Mouse (Mus musculus) retina, postnatal 7 days (tissue): ENCODE data around the gene Parp8.

Source experiments
- DNase-seq: peaks from one replicate; pipeline ENCODE4 v3.0.0-alpha.2; 2012; ENCODE audit warnings: low read depth, low spot score

Parp8 gene

DNA sequence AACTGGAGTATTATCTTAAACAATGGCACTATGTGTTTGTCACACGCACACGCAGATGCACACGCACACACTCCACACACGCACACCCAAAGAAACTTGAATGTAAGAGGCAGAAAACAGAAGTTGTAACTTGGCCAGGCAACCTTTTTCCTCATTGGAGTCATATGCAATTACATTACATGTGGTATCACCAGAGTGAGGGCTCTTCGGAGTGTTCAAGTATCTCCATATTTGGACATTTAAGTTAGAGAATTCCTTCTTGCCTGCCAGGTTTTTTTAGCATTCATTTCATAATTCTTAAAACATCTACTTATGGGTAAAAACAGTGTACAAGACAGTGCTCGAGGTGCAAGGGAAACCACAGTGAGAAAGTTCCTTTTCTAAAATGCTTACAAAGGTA lies 6.7 kb downstream of the Parp8 start:
- no peak for DNase-seq

DNA sequence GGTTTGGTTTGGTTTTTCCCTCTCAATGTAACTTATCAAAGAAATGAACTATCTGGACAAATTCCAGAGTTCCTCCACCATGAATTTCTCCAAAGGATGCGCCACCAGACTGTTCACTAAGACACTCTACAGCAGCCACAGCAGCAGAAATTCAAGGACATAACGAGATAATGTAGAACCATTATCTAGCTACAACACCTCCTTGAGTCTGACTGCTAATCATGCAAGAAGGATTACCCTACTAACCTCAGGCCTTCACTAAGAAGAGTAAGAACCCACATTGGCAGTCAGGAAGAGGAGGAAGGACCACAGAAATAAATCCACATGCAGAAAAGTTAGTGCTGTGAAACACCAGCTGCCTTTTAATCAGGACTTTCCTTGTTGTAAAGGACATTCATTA lies 11.8 kb downstream of the Parp8 start:
- no peak for DNase-seq

DNA sequence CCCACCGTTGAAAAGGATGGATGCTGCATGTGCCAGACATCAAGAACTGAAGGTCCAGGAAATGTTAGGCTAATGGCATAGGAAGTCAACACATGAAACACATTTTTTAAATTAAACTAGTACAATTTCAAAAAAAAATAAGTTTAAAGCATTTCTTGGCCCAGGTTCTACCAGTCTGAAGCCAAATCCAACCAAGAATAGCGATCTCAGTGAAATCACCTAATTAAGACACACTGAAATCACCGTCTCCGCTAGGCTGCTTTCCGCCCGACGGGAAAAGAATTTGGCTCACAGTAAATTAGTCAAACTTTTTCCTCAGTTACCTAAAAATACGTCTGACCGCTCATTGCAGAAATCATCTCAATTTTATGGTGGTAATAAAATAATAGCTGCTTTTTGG lies 13.3 kb downstream of the Parp8 start:
- DNase-seq: no peak

DNA sequence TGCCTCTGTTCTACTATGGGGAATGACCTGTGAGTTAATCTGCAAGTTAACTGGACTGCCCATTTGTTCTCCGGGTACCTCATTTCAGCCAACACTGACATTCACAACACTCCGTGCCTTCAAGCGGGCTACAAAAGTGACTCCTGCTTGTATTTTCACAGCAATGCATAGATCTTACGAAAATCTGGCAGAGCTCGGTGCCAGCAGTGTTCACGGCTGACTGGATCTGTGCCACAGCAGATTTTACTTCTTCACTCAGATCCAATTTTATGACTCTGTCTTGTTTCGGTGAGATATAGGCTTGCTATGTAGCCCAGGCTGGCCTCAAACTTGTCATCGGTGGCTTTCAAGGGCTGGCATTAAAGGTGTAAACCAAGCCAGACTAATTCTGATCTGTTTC lies 15.2 kb downstream of the Parp8 start:
- no peak for DNase-seq

DNA sequence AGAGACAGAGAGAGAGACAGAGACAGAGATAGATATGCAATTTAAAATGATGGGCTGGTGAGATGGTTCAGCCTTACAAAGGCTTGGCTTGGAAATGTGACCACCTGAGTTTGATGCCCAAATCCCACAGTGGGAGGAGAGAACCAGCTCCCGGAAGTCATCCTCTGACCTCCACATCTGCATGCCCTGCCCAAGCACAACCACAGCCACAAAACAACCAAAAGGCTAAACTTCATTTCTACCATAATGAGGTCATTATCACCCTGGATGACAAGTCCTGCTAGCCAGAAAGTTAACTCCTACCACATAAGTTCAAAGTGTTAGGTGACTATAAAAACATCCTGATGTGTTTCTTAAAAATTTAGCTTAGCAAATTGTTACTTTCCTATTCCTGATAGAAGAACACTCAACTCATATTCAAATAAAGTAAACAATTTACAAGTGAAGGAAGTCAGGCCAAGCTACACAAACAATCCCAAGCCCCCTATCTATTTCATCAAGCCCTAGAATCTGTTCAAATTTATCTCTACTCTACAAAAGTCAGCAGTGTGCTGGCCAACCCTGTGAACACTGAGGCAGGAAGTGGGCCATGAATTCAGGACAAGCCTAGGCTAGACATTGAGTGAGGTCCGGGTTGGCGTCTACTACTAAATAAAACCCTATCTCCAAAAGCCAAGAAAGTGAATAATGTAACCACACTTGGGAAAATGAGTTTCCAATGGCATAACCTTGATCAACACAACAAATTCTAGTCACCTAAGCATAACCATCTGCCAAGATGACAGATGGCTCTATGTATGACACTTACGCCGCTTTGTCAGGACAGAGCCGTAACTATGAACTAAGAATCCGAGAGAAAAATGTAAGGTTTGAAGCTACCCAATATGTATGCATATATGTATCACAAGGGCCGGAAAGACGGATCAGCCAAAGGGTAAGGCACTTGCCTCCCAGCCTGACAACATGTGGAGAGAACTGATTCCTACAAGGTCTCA lies 17.0 kb downstream of the Parp8 start:
- DNase-seq: no peak

DNA sequence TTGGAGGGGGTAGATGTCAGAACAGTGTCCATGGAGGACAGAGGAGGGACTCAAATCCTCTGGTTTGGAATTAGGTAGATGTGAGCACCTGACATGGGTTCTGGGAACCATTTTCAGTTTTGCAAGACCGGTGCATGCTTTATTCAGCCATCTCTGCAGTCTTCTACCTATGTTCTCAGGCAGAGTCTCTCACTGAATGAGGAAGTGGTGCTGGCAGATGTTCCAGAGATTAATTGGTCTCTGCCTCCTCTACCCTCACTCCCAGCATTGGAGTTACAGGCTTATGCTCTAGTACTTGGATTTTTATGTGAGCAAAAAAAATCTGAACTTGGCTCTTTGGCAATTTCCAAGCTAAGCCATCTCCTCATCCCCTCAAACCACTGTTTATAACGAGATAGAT lies 17.8 kb downstream of the Parp8 start:
- DNase-seq: no peak

DNA sequence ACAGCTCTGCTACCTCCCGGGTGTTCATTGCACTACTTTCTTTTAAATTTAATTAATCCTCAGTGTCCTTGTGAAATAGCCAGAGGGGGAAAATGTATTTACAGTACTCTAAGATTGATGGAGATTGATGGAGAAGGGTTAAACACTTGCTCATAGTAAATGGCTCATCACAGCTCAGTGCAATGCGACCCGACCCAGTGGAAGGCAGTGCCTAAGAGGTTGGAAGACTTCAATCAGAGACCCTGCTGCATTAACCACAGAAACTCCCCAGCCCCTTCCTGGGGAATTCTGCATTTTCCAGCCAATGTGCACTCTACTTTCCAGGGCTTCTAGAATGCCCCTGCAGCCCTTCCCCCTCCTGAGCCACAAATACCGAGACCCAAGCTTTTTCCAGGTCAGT lies 18.7 kb downstream of the Parp8 start:
- DNase-seq: no peak

DNA sequence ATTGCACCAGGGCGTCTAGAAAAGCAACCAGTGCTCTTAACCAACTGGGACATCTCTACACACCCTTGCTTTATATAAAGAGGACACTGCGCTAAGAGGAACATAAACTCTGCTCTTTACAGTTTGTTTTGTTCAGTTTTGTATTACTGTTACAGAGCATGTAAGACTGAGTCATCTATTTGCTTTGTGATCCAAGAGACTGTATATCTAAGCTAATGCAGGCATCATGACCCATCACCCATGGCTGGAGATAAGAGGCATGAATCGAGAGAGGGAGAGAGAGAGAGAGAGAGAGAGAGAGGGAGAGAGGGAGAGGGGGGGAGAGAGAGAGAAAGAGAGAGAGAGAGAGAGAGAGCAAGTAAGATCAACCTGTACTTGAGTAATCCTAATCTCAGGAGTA lies 24.8 kb downstream of the Parp8 start:
- no peak for DNase-seq

DNA sequence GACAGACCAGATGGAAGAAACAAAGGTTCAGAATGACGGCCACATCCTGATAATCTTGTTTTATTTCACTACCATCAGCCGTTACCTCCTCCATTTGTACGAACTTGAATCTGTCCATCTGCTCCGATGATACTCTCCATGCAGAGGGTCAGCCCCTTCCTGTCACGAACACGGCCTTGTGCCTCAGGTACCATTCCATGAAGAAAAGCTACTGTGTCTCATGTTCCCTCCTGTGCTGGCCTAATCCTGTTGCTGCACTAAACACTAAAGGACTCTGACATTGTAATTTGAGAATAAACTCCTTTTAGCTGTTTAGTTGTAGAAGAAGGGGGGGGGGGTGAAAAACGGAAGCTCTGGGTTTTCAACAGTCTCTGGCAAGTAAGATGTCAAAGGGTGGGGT lies 33.8 kb downstream of the Parp8 start:
- no peak for DNase-seq

DNA sequence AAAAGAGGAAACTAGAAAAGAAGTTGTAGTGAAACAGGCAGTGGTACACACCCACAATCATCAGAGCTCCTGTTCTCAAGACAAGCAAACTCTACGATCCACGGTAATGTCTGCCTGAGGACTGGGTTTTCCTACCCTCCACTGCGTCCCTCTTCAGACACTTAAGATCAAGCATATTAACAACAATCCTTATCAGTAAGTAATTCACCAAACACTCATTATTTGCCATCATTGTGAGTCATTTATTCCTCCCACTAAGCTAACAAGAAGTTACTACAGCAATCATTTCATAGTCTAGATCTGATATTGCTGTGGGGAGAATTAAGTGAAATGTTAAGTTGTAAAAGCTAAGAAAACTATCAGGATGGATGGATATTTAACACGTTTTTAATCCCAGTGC lies 35.0 kb downstream of the Parp8 start:
- no peak for DNase-seq

DNA sequence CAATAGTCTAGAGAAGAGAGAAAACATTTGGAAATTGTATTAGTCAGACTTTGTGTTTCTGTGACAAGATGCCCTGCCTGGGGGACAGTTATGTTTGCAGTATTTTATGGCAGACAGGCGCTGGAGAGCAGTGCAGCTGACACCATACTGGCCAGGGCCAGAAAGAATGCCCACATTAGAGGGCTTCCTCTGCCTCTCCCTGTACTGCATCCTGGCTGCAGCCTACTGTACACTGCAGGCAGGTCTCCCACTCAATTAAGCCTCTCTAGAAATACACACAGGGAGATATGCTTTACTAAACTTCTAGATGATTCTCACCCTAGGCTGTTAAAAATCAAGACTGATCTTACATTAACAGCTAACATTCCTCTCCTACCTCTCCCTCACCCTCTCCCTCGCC lies 36.6 kb downstream of the Parp8 start:
- no peak for DNase-seq

DNA sequence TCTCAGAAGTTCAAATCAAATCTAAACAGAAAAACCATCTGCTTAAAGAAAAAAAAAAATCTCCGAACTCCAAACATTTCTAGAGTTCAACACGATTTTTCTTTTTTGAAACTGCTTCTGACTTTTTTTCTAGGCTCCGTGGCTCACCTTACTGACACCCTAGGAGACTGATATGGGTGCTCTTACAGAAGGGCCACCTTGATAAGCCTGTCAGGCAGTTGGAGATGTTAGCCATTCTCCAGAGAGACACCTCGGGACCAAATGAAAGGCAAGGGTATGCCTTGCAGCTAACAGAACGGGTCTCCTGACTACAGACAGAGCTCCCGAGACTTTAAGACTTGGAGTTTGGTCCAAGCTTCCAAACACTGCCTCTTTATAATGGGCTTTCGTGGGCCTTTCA lies 37.1 kb downstream of the Parp8 start:
- no peak for DNase-seq

DNA sequence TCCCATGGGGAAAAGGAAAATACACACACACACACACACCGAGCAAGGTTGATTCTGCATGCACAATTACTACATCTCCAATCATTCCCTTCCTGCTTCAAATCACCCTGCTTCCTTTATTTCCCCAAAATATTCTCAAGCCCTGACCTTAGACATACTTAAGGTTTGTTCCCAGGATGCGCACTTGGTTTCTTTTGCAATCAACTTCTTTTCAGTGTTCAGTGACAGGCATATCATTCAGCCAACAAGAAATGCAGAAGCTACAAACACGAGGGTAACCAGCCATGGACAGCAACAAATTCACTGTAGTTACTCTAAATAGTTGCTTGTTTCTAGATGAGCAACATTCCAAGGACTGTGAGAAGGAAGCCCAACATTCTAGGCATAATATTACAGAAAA lies 38.1 kb downstream of the Parp8 start:
- DNase-seq: no peak

DNA sequence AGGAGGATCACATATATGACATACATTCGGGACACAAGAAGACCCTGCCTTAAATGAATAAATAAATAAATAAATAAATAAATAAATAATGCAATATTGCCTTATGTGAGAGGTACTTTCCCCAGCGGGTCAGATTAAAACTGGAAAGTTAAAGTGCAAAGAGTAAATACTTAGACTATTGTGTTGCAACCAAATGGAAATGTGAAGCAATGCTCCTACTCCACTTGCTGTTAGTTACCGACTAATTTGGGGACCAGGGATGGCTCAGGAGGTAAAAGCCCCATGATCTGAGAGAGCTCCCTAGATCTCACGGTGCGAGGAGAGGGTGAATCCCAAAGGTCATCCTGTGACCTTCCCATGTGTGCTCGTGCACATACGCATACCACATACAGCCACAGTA lies 38.7 kb downstream of the Parp8 start:
- no peak for DNase-seq

DNA sequence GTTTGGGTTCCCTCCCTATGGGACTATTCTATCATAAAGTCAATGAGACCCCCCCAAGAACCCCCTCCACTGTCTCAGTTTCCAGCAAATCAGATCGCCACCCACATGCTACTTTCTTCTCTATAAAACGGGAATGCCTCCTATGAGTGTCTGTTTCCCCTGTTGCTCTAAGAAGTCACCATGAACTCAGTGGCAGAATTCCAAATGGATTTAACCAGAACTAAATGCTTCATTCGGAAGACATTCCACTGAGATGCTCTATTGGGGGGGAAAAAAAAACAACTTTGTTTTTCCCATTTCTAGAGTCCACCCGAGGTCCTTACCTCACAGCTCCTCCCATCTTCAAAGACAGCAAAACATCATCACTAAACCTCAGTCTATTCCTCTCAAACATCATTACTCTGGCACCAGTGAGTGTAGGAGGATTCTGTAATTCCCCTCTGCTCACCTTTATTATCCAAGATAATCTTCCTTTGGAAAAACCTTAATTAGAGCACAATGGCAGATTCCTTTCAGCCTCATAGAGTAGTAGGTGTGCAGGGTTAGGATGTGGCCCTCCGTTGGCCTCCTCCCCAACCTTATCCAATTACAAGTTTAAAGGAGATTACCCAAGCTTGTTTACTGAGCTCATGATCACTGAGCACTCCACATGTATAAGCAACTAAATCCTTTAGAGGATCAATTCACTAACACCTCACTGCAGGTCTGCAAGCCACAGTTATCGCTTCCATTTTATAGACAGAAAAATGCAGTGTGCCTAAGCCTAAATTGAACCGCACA lies 51.1 kb downstream of the Parp8 start:
- DNase-seq: peak; percentile 19

DNA sequence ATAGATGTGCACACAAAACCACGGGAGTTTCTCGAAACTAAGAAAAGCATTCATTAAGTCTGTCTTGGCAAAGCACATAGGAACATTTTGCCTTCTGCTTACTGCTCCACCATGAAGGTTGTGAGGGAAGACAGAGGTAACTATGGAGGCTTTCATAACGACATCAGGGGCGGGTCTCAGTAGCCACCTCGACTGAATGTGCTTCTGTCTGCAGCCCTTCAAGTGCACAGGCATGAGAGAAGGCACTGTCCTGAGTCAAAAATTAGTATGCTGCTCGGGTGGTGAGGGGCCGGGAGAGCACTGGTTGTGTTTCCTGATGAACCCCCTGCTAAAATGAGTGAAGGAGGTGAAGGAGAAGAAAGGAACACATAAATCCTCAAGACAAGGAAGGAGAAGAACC lies 51.8 kb downstream of the Parp8 start:
- no peak for DNase-seq

DNA sequence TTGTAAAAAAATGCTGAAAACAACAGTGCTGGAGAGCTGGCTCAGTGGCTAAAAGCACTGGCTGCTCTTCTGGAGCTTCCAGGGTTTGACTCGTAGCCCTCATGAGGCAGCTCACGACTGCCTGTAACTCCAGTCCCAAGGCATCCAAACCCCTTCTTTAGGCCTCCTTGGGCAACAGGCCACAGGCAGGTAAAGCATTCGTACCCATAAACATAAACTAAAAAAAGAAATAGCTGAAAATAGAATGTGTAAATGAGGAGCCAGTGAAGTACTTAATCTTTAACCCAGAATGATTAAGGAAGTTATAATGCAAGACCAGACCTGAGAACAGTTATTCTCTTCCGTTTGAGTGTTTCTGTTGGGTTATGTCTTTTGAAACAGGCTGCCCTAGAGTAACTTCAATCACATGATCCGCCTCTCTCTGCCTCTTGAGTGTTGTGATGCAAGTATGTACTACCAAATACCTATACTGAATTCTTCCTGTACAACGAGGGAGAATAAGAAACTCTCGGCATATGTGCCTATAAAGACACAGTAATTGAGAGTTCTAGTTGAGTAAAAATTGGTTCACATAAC lies 53.2 kb downstream of the Parp8 start:
- no peak for DNase-seq

DNA sequence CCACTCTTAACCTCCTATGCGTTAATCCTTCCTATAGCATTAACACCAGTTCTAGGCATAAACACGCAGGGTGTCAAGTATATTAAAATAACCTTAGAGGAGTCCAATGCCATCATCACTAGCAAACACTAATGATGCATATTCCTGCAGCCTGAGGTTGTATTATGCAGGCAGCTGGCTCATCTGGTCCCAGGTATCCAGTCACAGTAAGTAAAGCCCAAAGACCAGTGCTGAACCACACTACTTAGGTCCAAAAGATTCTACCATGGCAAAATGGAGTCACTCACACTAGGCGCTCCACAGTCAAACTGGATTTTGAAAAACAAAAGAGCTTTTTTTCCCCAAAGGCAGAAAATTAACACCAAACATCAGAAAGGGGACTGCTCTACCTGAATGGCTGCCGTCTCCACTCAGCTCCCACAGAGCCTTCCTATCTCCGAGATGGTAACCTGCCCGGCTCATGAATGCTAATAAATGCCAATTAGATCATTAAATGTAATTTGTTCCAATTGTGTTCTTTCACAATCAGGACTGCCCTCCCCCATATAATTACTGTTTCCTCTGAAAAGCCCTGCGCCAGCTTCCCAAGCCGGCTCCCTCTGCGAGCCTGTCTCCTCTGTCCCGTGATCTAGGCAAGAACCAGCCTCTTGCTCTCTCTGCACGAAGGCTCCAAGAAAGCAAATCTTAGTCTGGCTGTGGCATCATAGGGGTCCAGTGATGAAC lies 54.5 kb downstream of the Parp8 start:
- no peak for DNase-seq

DNA sequence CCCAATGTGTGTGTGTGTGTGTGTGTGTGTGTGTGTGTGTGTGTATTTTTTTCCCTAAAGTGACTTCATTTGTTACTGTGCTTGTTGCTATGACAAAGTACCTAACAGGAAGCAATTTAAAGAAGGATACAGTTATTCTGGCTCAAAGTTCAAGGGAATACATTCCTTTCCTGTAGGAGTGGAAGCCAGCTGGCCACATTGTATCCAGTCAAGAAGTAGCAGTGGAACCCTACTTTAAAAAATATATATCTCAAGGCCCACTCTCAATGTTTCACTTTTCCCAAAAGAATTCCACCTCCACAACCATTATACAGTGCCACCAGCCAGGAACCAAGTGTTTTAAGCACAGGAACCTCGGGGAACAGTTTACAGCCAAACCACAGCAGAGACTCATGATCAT lies 55.7 kb downstream of the Parp8 start:
- DNase-seq: no peak

DNA sequence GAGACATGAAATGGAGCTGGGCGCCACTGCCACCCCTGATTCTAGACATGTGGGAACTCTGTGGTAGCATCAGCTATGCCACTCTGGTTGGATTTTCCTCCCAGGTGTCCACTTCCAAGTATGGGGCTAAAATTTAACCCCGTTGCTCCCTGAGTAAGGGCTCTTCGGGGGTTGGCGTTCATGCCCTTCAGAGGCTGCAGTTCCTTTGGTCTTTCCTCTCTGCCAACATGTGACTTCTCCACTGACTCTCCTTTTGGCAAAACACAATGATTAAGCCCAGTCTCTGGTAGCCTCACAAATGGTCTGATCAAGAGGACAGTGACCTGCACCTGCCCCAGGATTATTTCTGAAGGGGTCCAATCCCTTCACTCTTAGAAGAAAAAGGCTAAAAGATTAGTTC lies 56.4 kb downstream of the Parp8 start:
- no peak for DNase-seq

DNA sequence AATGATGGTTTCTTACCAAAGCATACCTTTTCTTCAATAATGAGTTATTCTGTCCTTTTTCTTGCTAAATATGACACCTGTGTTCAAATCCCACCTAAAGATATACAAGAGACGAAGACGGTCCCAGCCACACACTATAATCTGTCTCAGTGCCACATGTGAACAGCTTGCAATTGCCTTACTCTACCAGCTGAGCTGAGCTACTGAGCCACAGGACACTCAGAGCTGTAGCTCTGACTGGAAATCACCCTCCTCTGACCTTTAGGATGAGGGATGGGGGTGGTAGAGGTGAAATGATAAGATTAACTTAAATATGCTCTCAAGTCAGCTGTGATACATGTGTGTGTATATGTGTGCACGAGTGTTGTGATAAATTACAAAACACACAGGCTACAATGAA lies 57.9 kb downstream of the Parp8 start:
- DNase-seq: no peak
